Mouse (Mus musculus) cerebellum, adult 2 months (tissue): ENCODE measurements around the gene Slc5a12. TPM values are rescaled to one million over a fixed set of nuclear protein-coding genes. Genes with fewer than 3 reads are reported as not detected.

Experiments used
- DNase-seq, 2 experiments: peaks; one replicate each; pipeline ENCODE4 v3.0.0; 2021
- H3K27ac ChIP-seq: fragments of 200-500 bp; 2 replicates; pipeline ENCODE4 v1.5.1; 2012; ENCODE audit warnings: low read length, control low read depth, inconsistent platforms; ENCODE audit not compliant: insufficient read depth
- H3K27me3 ChIP-seq: fragments of 200-500 bp; 2 replicates; pipeline ENCODE4 v1.6.1; 2012; ENCODE audit warnings: inconsistent platforms, mild to moderate bottlenecking, low read length, moderate library complexity; ENCODE audit not compliant: control insufficient read depth, insufficient read depth
- H3K4me1 ChIP-seq: fragments of 200-500 bp; 2 replicates; pipeline ENCODE4 v1.6.1; 2011; ENCODE audit warnings: low read length; ENCODE audit not compliant: control insufficient read depth, insufficient read depth
- H3K4me3 ChIP-seq: fragments of 200-500 bp; replicated peaks from 2 replicates; pipeline ENCODE3; 2011; ENCODE audit warnings: mild to moderate bottlenecking, low read depth, low read length, control low read depth; ENCODE audit not compliant: insufficient read depth
- CTCF ChIP-seq: fragments of 200-500 bp; IDR thresholded peaks from 2 replicates; pipeline ENCODE4 v1.5.1; 2011; ENCODE audit warnings: low read depth, mild to moderate bottlenecking, control low read depth, low read length, moderate library complexity, borderline replicate concordance; ENCODE audit not compliant: insufficient read depth
- POLR2A ChIP-seq: fragments of 200-500 bp; IDR thresholded peaks from 2 replicates; pipeline ENCODE4 v1.6.1; 2011; ENCODE audit warnings: low read length, control low read depth, borderline replicate concordance; ENCODE audit not compliant: insufficient read depth
- WGBS: fragments of 180-500 bp; shearing (Covaris S2); methylation state at CpG from one replicate; pipeline ENCODE4 v1.1.7; 2018; 5-methylcytosine and 5-hydroxymethylcytosine counted together
- polyA plus RNA-seq: library from polyadenylated mRNA; depleted of rRNA; stranded (reverse); fragments of >200 nt; gene quantifications from 2 replicates; pipeline ENCODE4 v1.2.3, GENCODE M21; 2012; rRNA removed

Gene Slc5a12
- polyA plus RNA-seq, 1 experiment, result not detected

DNA sequence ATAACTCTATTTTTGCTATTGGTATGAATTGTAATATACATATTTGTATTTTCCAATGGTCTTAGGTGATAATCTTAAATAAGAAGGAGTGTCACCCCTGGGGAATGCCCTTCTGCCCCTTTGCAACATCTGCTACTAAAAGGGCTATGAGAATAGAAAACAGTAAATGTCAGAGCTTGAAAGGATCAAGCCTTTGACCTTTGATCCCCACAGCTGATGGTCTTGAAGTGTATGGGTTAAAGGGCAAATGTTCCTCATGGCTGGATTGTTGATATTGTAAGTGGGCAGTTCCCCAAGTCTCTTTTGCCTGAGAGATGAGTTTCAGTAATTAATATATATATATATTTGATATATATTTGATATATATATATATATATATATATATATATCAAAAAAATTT lies 47.7 kb downstream of the Slc5a12 start:
- no peak overlapping the region for H3K27ac ChIP-seq
- no peaks in the 10 kb centered on the region for H3K27me3 ChIP-seq
- DNase-seq, result no peak
- H3K4me1 ChIP-seq, result no peaks in the 10 kb centered on the region
- no peak overlapping the region for H3K4me3 ChIP-seq
- TF ChIP-seq CTCF, result no peak
- TF ChIP-seq POLR2A, result no peak

DNA sequence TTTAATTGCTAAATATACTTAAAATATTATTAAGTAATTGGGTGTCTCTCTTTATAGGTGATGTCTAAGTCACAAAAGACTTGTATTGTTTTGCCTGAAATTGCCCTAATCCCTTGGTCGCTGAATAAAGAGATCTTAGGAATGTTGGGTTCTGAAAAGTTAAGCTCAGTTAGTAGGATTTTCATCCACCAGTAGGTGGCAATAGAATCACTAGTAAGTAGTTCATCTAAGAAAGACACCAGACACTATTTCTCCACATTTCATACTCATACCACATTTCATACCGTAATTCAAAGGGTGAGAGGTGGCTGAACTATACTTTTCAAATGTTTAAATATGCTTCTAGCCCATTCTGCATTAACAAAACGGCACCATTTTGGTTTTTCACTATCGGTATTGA lies 66.2 kb downstream of the Slc5a12 start:
- Histone ChIP-seq H3K27ac (no peak overlapping the region), H3K4me1 (no peaks in the 10 kb centered on the region), H3K27me3 (no peaks in the 10 kb centered on the region), H3K4me3 (no peak overlapping the region)
- WGBS, result 42% methylated on average over 4 of the region's 4 CpGs
- TF ChIP-seq CTCF, result peak; percentile 31; the same call in 1 of the 2 replicates
- TF ChIP-seq POLR2A, result no peak
- peak in 1 of 2 experiments; percentile 47 for DNase-seq

DNA sequence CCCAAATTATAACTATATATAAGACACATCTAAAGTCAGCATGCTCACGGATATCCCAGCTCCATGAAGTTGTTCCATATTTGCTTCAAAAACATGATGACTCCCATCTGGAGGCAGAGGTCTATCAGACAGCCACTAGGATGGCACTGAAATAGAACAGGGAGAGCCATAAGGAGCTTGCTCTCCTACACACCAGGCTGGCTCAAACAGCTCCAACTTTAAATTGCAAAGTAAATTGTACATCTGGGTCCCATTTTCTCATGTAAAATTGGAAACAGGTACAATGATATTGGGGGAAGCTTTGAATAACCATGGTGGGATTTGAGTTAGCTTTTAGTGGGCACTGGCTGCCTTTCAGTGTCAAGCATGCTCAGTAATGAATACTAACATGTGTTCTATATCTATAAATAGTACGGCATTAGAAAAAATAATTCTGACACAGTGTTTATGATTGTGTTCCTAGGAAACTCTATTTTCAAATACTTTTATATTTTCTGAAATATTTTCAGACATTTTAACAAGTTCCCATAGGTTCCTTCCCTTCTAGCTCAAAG lies 74.0 kb downstream of the Slc5a12 start:
- no peak overlapping the region for H3K27ac ChIP-seq
- no peak for DNase-seq
- TF ChIP-seq CTCF (no peak), POLR2A (no peak)
- H3K27me3 ChIP-seq, result no peaks in the 10 kb centered on the region
- H3K4me3 ChIP-seq, result no peak overlapping the region
- WGBS, result 95% methylated on average over 2 of the region's 2 CpGs
- H3K4me1 ChIP-seq, result peaks cover 2% of the 10 kb centered on the region; the same call in 1 of the 2 replicates

Other genes starting within 250 kb of the Slc5a12 start
- gene Fibin, start 234.1 kb upstream of the Slc5a12 start, polyA plus RNA-seq, result 4.3 and 5.0 TPM in 2 replicates
- 0.56 and 0.76 TPM in 2 replicates for gene Muc15, start 124.0 kb downstream of the Slc5a12 start, polyA plus RNA-seq